10 mouse cellular contexts compared by ENCODE assay signal in genomic region chr9:120619347-120619708, GRCm38 (mm10). TPM values are rescaled to one million over a fixed set of nuclear protein-coding genes. Genes with fewer than 3 reads are reported as not detected.
A peak's percentile ranks its signal among the peaks of the same experiment; 100 is the strongest.
DNase-seq lines count a peak whose midpoint lies in the region; ATAC-seq lines count a peak whose summit lies in the region.
"Had no signal": no experiment of that assay in that cellular context is flagged by ENCODE, and none has a peak within 500 bp of the region (broad histone marks: within the 10 kb centered on the region; RNA-seq: fewer than 3 reads in every experiment).

No protein-coding gene starts in this region.

- no peak for ATAC-seq in kidney, embryonic 16.5 days (ENCODE audit: low FRiP score, low TSS enrichment)
- ATAC-seq in hindbrain, embryonic 13.5 days (ENCODE audit: low FRiP score) = no peak; the same call in 1 of the 2 replicates
- no peak for ATAC-seq in midbrain, embryonic 13.5 days
- ATAC-seq in erythroid progenitor cell, adult 5-6 weeks (replicated peaks; ENCODE audit: low FRiP score, poor library complexity, severe bottlenecking) = no peak

- no peak overlapping the region for H3K27ac ChIP-seq in kidney, embryonic 16.5 days (ENCODE audit: low read length)
- H3K27ac ChIP-seq in forebrain, embryonic 10.5 days = peak overlapping the region; percentile 93
- peak overlapping the region; percentile 88 for H3K27ac ChIP-seq in hindbrain, embryonic 13.5 days
- peak overlapping the region; percentile 94 for H3K27ac ChIP-seq in midbrain, embryonic 13.5 days

- peaks cover 14% of the 10 kb centered on the region for H3K4me1 ChIP-seq in kidney, embryonic 16.5 days (ENCODE audit: insufficient read depth, low read length)
- H3K4me1 ChIP-seq in forebrain, embryonic 10.5 days = peaks cover 29% of the 10 kb centered on the region
- H3K4me1 ChIP-seq in hindbrain, embryonic 13.5 days (replicated peaks) = peaks cover 27% of the 10 kb centered on the region
- peaks cover 30% of the 10 kb centered on the region for H3K4me1 ChIP-seq in midbrain, embryonic 13.5 days (replicated peaks)

- no peak for DNase-seq in kidney, postnatal 4 days
- no peak for DNase-seq in forebrain, embryonic 10.5 days (ENCODE audit: extremely low spot score, low spot score)
- DNase-seq in layer of hippocampus, postnatal 36 days = no peak
- no peak for DNase-seq in spleen, postnatal 36 days (ENCODE audit: low spot score in 2 of 2)
- DNase-seq: kidney, adult 18-20 months; lung, postnatal 4 days had no signal

- peak overlapping the region; percentile 48 for H3K4me2 ChIP-seq in kidney, embryonic 16.5 days (replicated peaks; ENCODE audit: low read depth, low read length)
- H3K4me2 ChIP-seq in hindbrain, embryonic 13.5 days = peak overlapping the region; percentile 45
- peak overlapping the region; percentile 43 for H3K4me2 ChIP-seq in midbrain, embryonic 13.5 days (replicated peaks)

- H3K36me3 ChIP-seq in kidney, embryonic 16.5 days (ENCODE audit: insufficient read depth, low read length) = no peaks in the 10 kb centered on the region
- 0 out of 2 replicates have a peak, but pooled peaks cover 4% of the 10 kb centered on the region for H3K36me3 ChIP-seq in forebrain, embryonic 10.5 days (replicated peaks)
- H3K36me3 ChIP-seq in hindbrain, embryonic 13.5 days = no peaks in the 10 kb centered on the region
- 0 out of 2 replicates have a peak, but pooled peaks cover 2% of the 10 kb centered on the region for H3K36me3 ChIP-seq in midbrain, embryonic 13.5 days

- H3K9ac ChIP-seq in kidney, embryonic 16.5 days (replicated peaks; ENCODE audit: low read length) = peak overlapping the region; percentile 50; the same call in 1 of the 2 replicates
- H3K9ac ChIP-seq in hindbrain, embryonic 13.5 days = peak overlapping the region; percentile 40; the same call in 1 of the 2 replicates
- H3K9ac ChIP-seq in midbrain, embryonic 13.5 days (replicated peaks) = 0 out of 2 replicates have a peak overlapping the region, but pooled peaks have one; percentile 32

- H3K27me3 ChIP-seq in kidney, embryonic 16.5 days (ENCODE audit: insufficient read depth, low read length) = no peaks in the 10 kb centered on the region; the same call in 1 of the 2 replicates
- H3K27me3 ChIP-seq in forebrain, embryonic 10.5 days (ENCODE audit: poor library complexity, severe bottlenecking) = 0 out of 2 replicates have a peak, but pooled peaks cover 3% of the 10 kb centered on the region
- H3K27me3 ChIP-seq in hindbrain, embryonic 13.5 days = no peaks in the 10 kb centered on the region
- H3K27me3 ChIP-seq in midbrain, embryonic 13.5 days = no peaks in the 10 kb centered on the region

- WGBS in kidney, embryonic 16.5 days = 24% methylated on average over 10 of the region's 10 CpGs
- 4% methylated on average over 10 of the region's 10 CpGs for WGBS in forebrain, embryonic 10.5 days
- WGBS in hindbrain, embryonic 13.5 days = 2% methylated on average over 10 of the region's 10 CpGs
- under 1% methylated on average over 10 of the region's 10 CpGs for WGBS in midbrain, embryonic 13.5 days

- peaks cover 13% of the 10 kb centered on the region for H3K9me3 ChIP-seq in kidney, embryonic 16.5 days (ENCODE audit: low read length)
- H3K9me3 ChIP-seq in forebrain, embryonic 10.5 days = peaks cover 16% of the 10 kb centered on the region
- H3K9me3 ChIP-seq in hindbrain, embryonic 13.5 days = peaks cover 17% of the 10 kb centered on the region
- H3K9me3 ChIP-seq in midbrain, embryonic 13.5 days = peaks cover 15% of the 10 kb centered on the region

- peak overlapping the region; percentile 33 for H3K4me3 ChIP-seq in kidney, embryonic 16.5 days (ENCODE audit: low read length)
- peak overlapping the region; percentile 47 for H3K4me3 ChIP-seq in forebrain, embryonic 10.5 days
- H3K4me3 ChIP-seq in hindbrain, embryonic 13.5 days = peak overlapping the region; percentile 21
- peak overlapping the region; percentile 10; the same call in 1 of the 2 replicates for H3K4me3 ChIP-seq in midbrain, embryonic 13.5 days (replicated peaks)

RNA-seq across cellular contexts. Expression of gene Rpl14, which starts 48.1 kb away (rescaled TPM):
- polyA plus RNA-seq in kidney, embryonic 16.5 days (2015; fragmentation: Nextera tagmentation; extraction: Ambion mirVana) = 730 and 733 TPM in 2 replicates
- polyA plus RNA-seq in forebrain, embryonic 10.5 days (2016; fragmentation: Nextera tagmentation; extraction: Ambion mirVana) = 785 and 825 TPM in 2 replicates
- polyA plus RNA-seq in hindbrain, embryonic 13.5 days (2015; fragmentation: Nextera tagmentation; extraction: Ambion mirVana) = 481 and 484 TPM in 2 replicates
- 474 and 477 TPM in 2 replicates for polyA plus RNA-seq in midbrain, embryonic 13.5 days (2015; fragmentation: Nextera tagmentation; extraction: Ambion mirVana)
- total RNA-seq in erythroid progenitor cell, adult 5-6 weeks (2015; ENCODE audit: low replicate concordance) = 526 and 549 TPM in 2 replicates
- total RNA-seq in erythroid progenitor cell, adult 5-6 weeks (2017; ENCODE audit: low replicate concordance) = 375 and 420 TPM in 2 replicates
- 100 to 1,000 TPM; 302 to 311 TPM for total RNA-seq in layer of hippocampus, postnatal 36 days (2021)
